Mouse (Mus musculus): ENCODE results near the gene Gtf2h2.
"Not testable (repeated sequence)": the region's sequence is repeated elsewhere in the genome, so short reads cannot be mapped to it uniquely, and the experiment has no call there.

Gtf2h2 gene

GRCm38 (mm10) chr13:100483610-100484009, 8.8 kb downstream of the Gtf2h2 start:
- DNase-seq, result no peak

- peak; percentile 1 for DNase-seq
These were observed 28.7 kb downstream of the Gtf2h2 start for GRCm38 (mm10) chr13:100463527-100464222.

- DNase-seq, result no peak
These were observed 31.0 kb downstream of the Gtf2h2 start for GRCm38 (mm10) chr13:100461336-100461735.

GRCm38 (mm10) chr13:100452415-100453127, 39.8 kb downstream of the Gtf2h2 start, which contains the start of gene Naip1:
Gene Naip1, minus strand, starts transcription at chr13:100452869.
- not testable (repeated sequence) for DNase-seq

GRCm38 (mm10) chr13:100449495-100449894, 42.9 kb downstream of the Gtf2h2 start:
- no peak for DNase-seq

GRCm38 (mm10) chr13:100440116-100440515, 52.3 kb downstream of the Gtf2h2 start:
- DNase-seq, result no peak

GRCm38 (mm10) chr13:100438701-100439100, 53.7 kb downstream of the Gtf2h2 start:
- DNase-seq, result no peak

- no peak for DNase-seq
These were observed 55.0 kb downstream of the Gtf2h2 start for GRCm38 (mm10) chr13:100437322-100437825.

- not testable (repeated sequence) for DNase-seq
These were observed 55.7 kb downstream of the Gtf2h2 start for GRCm38 (mm10) chr13:100436556-100437163.

GRCm38 (mm10) chr13:100419958-100420357, 72.4 kb downstream of the Gtf2h2 start:
- not testable (repeated sequence) for DNase-seq

GRCm38 (mm10) chr13:100414428-100414827, 78.0 kb downstream of the Gtf2h2 start:
- no peak for DNase-seq
